Mouse (Mus musculus) kidney, adult 11 months (tissue): ENCODE measurements around the gene Degs2.
"Not testable (repeated sequence)": the region's sequence is repeated elsewhere in the genome, so short reads cannot be mapped to it uniquely, and the experiment has no call there.

Experiments used
- DNase-seq: peaks from one replicate; pipeline ENCODE4 v3.0.0; 2022

Degs2 gene

DNA sequence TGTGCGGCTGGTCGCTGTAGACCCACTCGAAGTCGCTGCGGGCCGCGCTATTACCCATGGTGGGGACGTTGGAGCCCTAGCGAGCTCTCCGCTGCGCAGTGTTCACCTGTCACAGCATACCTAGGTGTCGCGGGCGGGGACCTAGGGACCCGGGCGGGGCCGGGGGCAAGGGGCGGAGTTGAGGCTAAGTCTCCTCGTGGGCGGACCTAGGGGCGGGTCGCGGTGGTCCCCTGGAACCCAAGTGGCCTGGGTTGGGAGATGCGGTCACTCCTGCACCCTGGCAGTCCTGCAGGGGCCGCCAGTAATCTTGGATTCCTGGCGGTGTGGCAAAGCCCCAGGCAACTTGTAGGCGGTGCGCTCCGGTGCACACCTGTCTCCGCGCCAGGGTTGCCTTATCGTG is at the start of gene Degs2:
Gene Degs2 (minus strand): TSS at position 131 of the 400 bp plus-strand sequence.
- DNase-seq, result peak; percentile 80

- peak; percentile 34 for DNase-seq
Observed at GRCm38 (mm10) chr12:108751790-108752189, 49.7 kb upstream of the Degs2 start.

- DNase-seq, result no peak
Observed at GRCm38 (mm10) chr12:108750226-108750625, 48.1 kb upstream of the Degs2 start.

DNA sequence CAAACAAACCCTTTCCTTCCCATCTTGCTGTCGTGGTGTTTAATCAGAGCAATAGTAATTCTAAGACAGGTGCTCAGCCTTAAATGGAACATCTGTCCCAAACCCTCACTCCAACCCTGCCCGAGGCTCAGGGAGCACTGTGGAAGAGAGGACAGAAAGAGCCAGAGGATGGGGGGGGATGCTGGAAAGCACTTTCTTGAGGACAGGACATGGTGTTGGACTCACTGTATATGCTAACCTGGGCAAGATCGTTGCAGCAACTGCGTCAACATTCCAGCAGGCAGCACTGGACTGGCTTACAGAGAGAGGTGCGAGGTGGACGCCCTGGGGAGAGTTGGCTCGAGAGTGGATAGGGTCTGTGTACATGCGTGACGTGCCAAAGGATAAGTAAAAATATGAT is 47.3 kb upstream of the Degs2 start:
- DNase-seq, result no peak

DNA sequence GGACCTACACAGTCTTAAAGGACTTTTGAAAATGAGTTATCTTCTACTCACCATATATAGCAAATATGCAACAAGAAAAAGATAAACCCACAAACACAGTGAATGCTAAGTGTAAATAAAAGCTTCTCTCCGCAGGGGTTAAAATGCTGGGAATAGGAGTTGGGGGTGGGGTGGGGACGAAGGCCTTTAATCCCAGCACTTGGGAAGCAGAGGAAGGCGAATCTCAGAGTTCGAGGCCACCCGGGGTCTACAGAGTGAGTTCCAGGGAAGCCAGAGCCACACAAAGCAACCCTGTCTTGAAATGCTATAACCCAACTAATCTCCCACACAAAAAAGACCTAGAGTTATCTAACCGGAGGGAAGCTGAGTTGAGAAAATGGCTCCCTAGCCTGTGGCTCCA is 46.9 kb upstream of the Degs2 start:
- DNase-seq, result no peak

GRCm38 (mm10) chr12:108745990-108746389 is 43.9 kb upstream of the Degs2 start:
- no peak for DNase-seq

DNA sequence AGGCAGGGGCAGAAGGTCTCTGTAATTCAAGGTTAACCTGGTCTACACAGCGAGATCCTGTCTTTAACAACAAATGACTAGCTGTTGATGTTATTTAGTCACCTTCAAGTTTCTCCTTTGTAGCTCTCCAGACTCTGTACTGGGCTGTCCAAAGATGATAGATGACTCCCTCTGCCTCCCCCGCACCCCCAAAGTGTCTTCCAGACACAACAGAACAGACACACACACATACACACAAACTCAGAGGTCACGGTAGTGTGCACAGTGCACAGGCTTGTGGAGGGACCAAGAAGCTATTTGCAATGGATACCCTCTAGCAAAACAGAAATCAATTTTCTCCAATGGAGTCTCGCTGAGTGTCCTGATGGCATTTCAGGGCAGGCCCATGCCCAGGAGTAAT is 40.1 kb upstream of the Degs2 start:
- peak; percentile 1 for DNase-seq

DNA sequence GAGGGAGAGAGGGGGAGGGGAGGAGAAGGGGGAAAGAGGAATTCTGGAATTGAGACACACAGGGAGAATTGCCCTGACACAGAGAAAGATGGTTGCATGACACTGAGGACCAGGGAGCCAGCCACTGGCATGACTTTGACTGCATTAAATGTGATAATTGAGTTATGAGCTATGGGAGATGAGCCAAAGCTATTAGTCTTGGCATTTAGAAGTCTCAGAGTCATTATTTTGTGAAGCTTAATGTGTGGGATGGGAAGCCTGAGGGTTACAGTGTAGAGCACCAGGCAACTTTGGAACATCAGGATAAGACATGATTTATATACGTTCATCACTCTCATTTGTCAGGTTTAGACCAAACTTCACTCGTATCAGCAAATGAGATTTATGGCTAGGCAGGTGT is 39.4 kb upstream of the Degs2 start:
- DNase-seq, result no peak

DNA sequence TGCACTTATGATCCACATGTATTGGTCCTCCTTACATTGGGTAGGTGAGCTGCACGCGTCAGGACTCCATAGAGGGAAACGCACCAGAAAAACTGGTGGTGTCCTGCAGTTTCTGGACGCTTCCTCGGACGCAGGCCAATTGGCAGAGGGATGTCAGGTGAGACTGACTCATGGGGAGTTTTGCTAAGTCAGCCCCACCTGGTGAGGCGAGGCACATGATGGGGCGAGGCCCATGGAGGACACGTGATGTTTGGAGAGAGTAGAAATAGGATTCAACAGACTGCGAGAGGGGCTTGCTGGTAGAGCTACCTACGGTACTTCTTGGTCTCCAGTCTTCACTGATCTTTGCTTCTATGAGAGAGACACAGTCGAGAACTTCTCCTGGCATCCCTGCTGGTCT is 36.6 kb upstream of the Degs2 start:
- DNase-seq, result no peak

DNA sequence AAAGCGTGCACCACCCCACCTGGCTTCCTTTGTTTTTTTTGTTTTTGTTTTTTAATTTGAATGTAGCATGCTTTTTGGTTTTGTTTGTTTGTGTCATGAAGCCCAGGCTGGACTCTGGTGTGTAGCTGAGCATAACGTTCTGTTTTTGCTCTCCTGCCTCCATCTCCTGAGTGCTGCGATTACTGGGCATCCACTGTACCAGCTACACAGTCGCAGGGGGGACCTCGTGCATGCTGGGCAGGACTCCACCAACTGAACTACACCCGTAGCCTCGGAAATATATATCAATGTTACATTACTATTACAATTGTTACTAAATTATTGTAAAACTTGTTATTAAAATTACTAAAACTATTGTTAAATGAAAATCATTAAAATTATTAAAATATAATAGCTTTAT is 35.7 kb upstream of the Degs2 start:
- DNase-seq, result no peak

DNA sequence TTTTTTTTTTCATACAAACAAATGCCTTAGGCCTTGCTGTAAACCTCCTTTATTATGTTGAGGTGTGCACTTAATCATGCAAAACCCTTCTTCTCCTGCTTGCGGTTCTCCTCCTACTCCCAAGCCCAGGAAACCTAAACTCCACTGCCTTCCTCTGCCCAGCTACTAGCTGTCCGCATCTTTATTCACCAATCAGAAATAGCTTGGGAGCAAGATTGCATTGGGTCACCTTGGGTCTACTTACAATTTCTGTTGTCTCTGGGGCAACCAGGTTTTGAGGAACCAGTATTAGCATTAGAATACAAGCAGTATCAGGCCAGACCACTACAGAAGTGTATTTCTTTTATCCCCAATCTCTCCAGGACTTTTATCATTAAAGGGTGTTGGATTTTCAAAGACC is 32.3 kb upstream of the Degs2 start:
- no peak for DNase-seq

GRCm38 (mm10) chr12:108723841-108724240 is 21.7 kb upstream of the Degs2 start:
- DNase-seq, result no peak

DNA sequence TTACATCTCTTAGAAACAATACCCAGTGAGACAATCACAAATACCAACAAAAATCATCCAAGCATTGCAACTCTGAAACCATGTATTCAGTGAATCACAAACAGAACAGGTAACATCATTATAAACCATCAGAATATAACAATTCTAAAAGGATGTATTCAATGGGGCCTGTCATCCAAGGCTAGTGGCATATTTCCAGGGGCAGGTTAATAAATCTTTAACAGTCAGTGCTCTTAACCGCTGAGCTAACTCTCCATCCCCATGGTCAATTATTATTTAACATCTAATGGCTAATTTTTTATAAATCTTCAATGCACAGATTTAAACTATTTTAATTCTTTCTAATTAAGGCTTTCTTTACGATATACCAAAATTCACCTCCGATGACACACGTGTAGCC is 20.3 kb upstream of the Degs2 start:
- no peak for DNase-seq

DNA sequence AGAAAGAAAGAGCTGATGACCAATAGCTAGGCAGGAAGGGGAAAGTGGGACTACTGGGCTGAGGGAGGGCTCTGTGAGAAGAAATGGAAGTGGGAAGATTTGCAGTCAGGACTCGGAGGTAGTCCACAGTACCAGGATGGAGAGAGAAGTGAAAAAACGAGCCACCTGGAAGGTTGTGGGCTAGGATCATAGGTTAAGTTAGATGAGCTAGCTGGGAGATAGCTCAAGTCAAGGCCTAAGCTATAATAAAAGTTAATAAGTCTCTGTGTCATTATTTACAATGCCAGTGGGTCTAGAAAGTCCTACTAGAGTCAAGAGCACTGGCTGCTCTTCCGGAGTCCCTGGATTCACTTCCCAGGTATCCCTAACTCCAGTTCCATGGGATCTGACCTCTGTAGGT is 16.4 kb upstream of the Degs2 start:
- DNase-seq, result no peak

- DNase-seq, result no peak
Observed at GRCm38 (mm10) chr12:108715854-108716253, 13.7 kb upstream of the Degs2 start.

- not testable (repeated sequence) for DNase-seq
Observed at GRCm38 (mm10) chr12:108713972-108714371, 11.9 kb upstream of the Degs2 start.

DNA sequence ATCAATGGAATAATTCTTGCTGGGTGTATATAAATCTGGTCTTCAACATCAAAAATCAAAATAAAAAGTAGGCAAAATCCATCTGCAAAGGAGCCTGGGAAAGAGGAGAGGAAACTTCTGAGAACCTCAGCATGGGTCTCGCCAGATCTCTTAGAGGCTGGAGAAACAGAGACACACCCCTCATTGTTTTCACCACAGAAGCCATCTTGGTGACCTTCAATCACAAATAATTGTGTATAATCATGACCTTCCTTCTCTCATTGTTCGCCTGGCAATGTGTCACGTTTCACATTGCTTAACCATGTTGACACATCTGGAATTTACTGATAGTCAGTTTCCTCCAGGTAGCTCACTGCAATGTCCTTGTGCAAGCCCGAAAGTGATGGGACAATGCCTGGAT is 10.4 kb upstream of the Degs2 start:
- DNase-seq, result no peak

DNA sequence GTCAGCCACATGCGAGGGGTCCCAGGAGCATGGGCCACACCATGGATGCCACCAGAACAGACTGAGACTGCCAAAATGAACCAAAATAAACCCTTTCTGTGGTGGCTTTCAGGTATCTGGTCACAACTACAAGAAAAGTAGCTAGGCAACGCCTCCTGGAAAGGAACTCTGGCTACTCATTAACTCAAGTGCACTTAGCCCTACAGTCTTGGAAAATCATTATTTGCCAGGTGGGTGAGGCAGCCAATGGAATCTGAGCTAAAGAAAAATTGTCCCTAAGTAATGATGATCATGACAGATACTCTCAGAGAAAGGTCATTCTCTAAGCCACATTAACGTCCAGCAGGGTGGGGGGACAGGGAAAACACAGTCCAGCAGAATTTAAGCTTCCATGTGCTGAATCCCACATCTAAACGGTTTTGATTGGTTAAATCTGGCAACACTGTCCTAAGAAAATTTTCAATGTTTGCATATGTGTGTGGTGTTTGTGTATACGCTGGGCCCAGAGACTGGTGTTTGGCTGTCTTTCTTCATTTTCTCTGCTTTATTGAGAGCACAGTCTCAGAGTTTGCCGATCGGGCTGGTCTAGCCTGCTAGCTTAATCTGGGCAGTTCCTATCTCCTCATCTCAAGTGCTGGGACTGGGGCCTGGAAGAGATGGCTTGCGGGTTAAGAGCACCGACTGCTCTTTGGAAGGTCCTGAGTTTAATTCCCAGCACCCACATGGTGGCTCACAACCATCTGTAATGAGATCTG is 8.9 kb upstream of the Degs2 start:
- DNase-seq, result peak; percentile 85

GRCm38 (mm10) chr12:108709964-108710765 is 8.1 kb upstream of the Degs2 start:
- DNase-seq, result peak; percentile 49

- DNase-seq, result no peak
Observed at GRCm38 (mm10) chr12:108709386-108709785, 7.3 kb upstream of the Degs2 start.

- no peak for DNase-seq
Observed at GRCm38 (mm10) chr12:108706129-108706528, 4.0 kb upstream of the Degs2 start.

DNA sequence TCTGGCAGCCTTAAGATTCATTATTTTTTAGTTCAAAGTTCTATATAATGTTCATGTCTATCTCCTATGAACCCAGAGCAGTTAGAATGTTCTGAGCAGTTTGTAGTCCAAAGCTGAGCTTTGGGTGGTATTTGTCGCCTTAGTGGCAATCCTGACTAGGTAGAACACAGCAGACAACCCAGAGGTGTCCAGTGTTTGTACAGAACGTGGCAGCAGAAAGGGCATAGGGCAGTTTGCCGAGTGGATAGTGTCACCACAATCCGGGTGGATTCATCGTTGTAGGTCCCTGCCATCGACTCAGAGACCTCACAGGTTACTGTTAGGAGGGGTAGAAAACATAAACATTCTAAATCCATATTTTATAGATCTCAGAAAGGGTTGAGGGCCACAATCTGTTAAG is 3.4 kb upstream of the Degs2 start:
- DNase-seq, result no peak

DNA sequence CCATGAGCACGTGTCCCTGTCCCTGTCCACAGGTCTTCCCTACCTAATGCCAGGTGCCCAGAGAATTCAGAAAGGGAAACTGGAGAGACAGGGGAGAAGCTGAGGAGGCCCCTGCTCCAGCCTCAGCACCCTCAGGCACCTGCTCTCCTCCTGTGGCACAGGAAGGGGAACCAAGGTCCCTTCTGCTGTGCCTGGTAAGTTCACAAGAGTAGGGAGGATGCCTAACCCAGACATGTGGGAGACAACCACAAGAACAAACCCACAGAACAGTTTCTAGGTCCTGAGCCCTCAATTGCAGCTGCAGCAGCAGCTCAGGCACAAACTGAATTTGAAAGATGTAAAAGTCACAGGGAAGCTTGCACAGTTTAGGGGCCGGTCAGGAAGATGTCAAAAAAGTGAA is 894 bp downstream of the Degs2 start:
- DNase-seq, result no peak

DNA sequence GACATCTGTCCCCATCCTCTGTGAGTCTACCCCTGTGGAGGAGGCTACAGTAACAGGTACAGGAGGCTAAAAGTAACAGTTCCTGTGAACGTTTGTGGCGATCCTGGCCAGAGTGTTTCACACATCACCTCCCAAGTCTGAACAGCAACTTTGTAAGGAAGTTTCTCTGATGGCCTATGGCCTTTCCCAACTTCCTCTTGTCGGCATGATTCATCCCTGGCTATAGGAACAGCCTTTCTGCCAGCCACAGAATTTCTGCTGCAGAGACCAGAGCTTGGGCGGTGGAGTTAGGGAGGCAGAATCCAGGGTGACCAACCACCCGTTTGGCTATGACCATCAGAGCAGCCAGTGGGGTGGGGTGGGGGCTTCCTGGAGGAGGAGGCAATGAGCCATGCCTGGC is 2.1 kb downstream of the Degs2 start:
- no peak for DNase-seq
